Mouse (Mus musculus): ENCODE results near the gene Papolg. TPM values are rescaled to one million over a fixed set of nuclear protein-coding genes. Genes with fewer than 3 reads are reported as not detected.
"Not testable (repeated sequence)": the region's sequence is repeated elsewhere in the genome, so short reads cannot be mapped to it uniquely, and the experiment has no call there.

Gene Papolg
- polyA plus RNA-seq (2015; fragmentation: Nextera tagmentation; extraction: Ambion mirVana): 4.0 and 4.4 TPM in 2 replicates

DNA sequence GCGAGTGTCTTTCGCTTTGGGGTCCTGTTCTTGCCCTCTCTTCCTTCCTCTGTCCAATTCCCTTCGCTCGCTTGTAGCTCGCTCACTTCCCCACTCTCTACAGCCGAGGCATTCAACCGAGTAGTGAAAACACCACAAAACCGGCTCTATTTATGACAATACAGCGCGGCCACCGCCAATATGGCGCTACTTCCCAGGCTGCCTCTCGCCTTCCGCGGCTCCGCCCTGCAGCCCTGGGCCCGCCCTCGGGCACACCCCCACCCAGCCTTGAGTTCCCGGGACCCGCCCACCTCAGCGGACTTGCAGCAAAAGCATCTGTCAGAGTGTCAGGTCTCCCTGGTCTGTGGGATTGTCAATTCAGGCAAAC is at the start of gene Papolg:
Gene Papolg (minus strand): TSS at position 194 of the 367 bp plus-strand sequence.
- H3K4me2 ChIP-seq (ENCODE audit: low read depth, low read length): peak within 1 kb of the TSS; percentile 91
- peak within 1 kb of the TSS; percentile 82 for H3K9ac ChIP-seq (ENCODE audit: low read depth, low read length)
- peak within 1 kb of the TSS; percentile 61 for H3K27ac ChIP-seq (ENCODE audit: low read length)
- H3K27me3 ChIP-seq (ENCODE audit: control insufficient read depth, insufficient read depth, low read depth, low read length): no peaks in the 10 kb centered on the region; the same call in 1 of the 2 replicates
- peaks cover 7% of the 10 kb centered on the region for H3K4me1 ChIP-seq (ENCODE audit: control insufficient read depth, low read depth, low read length)
- peak within 1 kb of the TSS; percentile 91 for H3K4me3 ChIP-seq (ENCODE audit: low read depth, low read length)
- peak; percentile 99 for ATAC-seq (ENCODE audit: low read depth)
- H3K36me3 ChIP-seq (ENCODE audit: control insufficient read depth, insufficient read depth): no peaks in the 10 kb centered on the region
- under 1% methylated on average over 21 of the region's 21 CpGs for WGBS (ENCODE audit: insufficient replicate concordance)
- no peaks in the 10 kb centered on the region for H3K9me3 ChIP-seq (replicated peaks; ENCODE audit: control insufficient read depth, low read length)

DNA sequence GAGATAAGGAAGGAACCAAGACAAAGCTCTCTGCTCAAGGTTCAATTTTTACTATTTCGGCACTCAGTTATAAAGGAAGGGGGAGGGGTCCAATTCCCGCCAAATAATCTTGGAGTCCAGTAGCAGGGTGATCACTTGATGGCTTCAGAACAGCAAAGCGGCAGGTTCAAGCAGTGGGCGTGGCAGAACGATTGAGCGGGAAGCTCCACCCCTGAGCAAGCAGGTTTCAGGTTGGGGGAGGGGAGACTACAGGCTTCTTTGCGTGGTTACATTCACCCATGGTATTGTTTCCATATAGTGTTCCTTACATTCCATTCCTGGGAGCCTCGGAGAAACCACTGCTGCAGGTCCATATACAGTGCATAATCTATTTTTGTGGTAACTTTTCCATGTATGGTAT is 33.1 kb upstream of the Papolg start:
- not testable (repeated sequence) for H3K4me1 ChIP-seq (ENCODE audit: control insufficient read depth, low read depth, low read length); H3K9me3 ChIP-seq (replicated peaks; ENCODE audit: control insufficient read depth, low read length); H3K36me3 ChIP-seq (ENCODE audit: control insufficient read depth, insufficient read depth); H3K4me3 ChIP-seq (ENCODE audit: low read depth, low read length); H3K27ac ChIP-seq (ENCODE audit: low read length); H3K27me3 ChIP-seq (ENCODE audit: control insufficient read depth, insufficient read depth, low read depth, low read length); ATAC-seq (ENCODE audit: low read depth); H3K9ac ChIP-seq (ENCODE audit: low read depth, low read length)
- peak overlapping the region; percentile 20; the same call in 1 of the 2 replicates for H3K4me2 ChIP-seq (ENCODE audit: low read depth, low read length)
- 18% methylated on average over 8 of the region's 8 CpGs for WGBS (ENCODE audit: insufficient replicate concordance)

DNA sequence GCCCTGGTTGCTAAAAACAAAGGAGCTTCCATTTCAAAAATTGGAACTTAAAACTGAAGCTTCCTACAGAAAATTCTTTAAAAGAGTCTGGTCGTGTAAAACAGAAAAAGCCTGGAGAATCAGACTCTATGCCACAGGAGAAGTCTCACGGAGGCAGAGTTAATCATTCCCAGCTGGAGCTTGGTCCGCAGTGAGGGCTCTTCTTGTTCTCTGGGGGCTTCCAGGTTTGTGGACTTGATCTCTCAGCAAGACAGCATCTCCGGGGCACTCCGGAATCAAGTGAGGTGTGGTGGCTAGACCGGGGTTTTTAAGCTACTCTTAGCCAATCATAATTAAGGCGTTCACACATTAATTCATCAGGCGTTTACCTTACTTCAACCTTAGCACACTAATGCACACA is 32.6 kb upstream of the Papolg start:
- WGBS (ENCODE audit: insufficient replicate concordance): 30% methylated on average over 8 of the region's 8 CpGs
- no peak overlapping the region for H3K4me3 ChIP-seq (ENCODE audit: low read depth, low read length)
- no peak for ATAC-seq (ENCODE audit: low read depth)

DNA sequence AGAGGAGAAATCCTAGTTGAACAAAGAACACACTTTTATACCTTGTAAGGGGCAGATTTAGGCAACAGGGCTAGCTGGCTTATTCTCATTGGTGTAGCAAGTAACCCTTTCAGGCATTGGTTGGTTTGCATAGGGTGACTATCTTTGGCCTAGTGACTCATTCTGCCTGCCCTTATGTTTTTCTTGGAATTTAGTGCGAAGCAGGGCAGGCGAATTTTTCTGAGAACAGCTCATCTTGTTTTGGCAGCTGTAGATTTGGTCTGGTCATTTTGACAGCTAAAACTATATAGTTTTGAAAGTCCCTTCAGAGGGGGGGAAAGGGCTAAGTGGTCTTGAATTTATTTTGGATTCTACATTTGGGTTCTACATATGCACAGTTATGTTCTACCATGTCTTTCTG is 18.8 kb upstream of the Papolg start:
- WGBS (ENCODE audit: insufficient replicate concordance): 37% methylated on average over 2 of the region's 2 CpGs
- ATAC-seq (ENCODE audit: low read depth): not testable (repeated sequence)

More for the DNA sequence above, 32.6 kb upstream of the Papolg start:
- Histone ChIP-seq H3K27ac (ENCODE audit: low read length) (no peak overlapping the region), H3K36me3 (ENCODE audit: control insufficient read depth, insufficient read depth) (no peaks in the 10 kb centered on the region), H3K4me2 (ENCODE audit: low read depth, low read length) (no peak overlapping the region), H3K9me3 (replicated peaks; ENCODE audit: control insufficient read depth, low read length) (no peaks in the 10 kb centered on the region), H3K27me3 (ENCODE audit: control insufficient read depth, insufficient read depth, low read depth, low read length) (no peaks in the 10 kb centered on the region), H3K4me1 (ENCODE audit: control insufficient read depth, low read depth, low read length) (no peaks in the 10 kb centered on the region), H3K9ac (ENCODE audit: low read depth, low read length) (no peak overlapping the region)

DNA sequence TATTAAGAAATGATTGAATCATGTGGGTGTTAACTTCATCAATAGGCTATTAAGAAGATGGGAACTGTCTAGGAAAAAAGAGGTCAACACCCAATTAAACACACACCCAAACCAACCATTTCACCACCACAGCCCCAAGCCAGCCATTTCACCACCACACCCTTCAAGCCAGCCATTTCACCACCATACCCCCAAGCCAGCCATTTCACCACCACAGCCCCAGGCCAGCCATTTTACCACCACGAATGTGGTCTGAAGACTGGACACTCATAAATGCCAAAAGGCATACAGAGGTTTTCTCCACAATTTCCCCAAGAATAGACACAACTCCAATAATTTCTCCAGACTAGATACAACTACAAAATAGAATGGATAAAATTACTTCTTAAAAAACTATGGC is 8.9 kb upstream of the Papolg start:
- no peak overlapping the region for H3K9ac ChIP-seq (ENCODE audit: low read depth, low read length)
- H3K4me2 ChIP-seq (ENCODE audit: low read depth, low read length): no peak overlapping the region
- H3K36me3 ChIP-seq (ENCODE audit: control insufficient read depth, insufficient read depth): no peaks in the 10 kb centered on the region
- H3K4me1 ChIP-seq (ENCODE audit: control insufficient read depth, low read depth, low read length): no peaks in the 10 kb centered on the region
- ATAC-seq (ENCODE audit: low read depth): no peak
- no peak overlapping the region for H3K27ac ChIP-seq (ENCODE audit: low read length)
- no peaks in the 10 kb centered on the region for H3K9me3 ChIP-seq (replicated peaks; ENCODE audit: control insufficient read depth, low read length)
- H3K4me3 ChIP-seq (ENCODE audit: low read depth, low read length): no peak overlapping the region
- no peaks in the 10 kb centered on the region for H3K27me3 ChIP-seq (ENCODE audit: control insufficient read depth, insufficient read depth, low read depth, low read length)
- 41% methylated on average over 1 of the region's 1 CpGs for WGBS (ENCODE audit: insufficient replicate concordance)

More for the DNA sequence above, 18.8 kb upstream of the Papolg start:
- not testable (repeated sequence) for H3K9ac ChIP-seq (ENCODE audit: low read depth, low read length); H3K9me3 ChIP-seq (replicated peaks; ENCODE audit: control insufficient read depth, low read length); H3K27me3 ChIP-seq (ENCODE audit: control insufficient read depth, insufficient read depth, low read depth, low read length); H3K36me3 ChIP-seq (ENCODE audit: control insufficient read depth, insufficient read depth); H3K27ac ChIP-seq (ENCODE audit: low read length); H3K4me1 ChIP-seq (ENCODE audit: control insufficient read depth, low read depth, low read length); H3K4me2 ChIP-seq (ENCODE audit: low read depth, low read length); H3K4me3 ChIP-seq (ENCODE audit: low read depth, low read length)

DNA sequence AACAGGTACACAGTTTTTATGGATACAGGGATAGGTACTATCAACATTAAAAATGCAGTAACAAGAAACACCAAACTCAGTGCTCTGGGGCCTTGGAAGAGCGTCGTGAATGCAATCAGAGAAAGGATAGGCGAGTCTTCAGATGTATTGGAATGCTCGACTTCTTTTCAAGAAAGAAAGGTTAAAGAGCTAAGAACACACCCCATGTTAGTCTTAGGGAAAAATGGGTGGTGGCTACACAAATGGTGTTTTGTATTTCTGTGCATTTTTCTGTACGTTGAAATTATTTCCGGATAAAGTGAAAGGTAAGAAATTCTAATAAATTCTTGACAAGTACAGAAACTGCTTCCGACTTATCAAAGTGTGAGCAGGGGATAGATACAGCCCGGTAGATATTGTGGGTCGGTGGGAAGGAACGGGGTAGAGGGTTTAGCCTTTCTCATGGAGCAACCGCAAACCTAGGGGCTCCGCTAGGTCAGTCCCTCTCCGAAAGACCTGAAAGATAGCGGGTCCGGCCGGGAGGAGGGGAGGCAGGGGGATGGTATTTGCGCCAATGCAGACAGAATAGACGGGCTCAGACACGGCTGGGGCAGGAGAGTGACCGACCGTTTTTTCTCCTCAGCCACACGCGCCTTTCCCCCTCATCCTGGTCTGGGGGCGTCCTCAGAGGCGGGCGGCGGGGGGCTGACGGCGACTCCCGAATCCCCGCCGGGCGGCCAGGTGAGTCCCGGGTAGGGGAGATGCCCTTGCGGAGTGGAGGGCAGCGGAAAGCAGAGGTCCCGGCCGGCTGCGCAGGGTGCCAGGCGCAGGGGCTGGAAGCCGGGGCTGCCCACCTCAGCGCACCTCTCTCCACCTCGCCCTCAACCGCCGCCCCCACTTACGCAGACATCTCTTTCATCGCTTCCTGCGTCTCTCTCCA is 653 bp downstream of the Papolg start:
- Histone ChIP-seq H3K27ac (ENCODE audit: low read length) (peak overlapping the region; percentile 61), H3K4me1 (ENCODE audit: control insufficient read depth, low read depth, low read length) (peaks cover 7% of the 10 kb centered on the region), H3K9me3 (replicated peaks; ENCODE audit: control insufficient read depth, low read length) (no peaks in the 10 kb centered on the region), H3K27me3 (ENCODE audit: control insufficient read depth, insufficient read depth, low read depth, low read length) (no peaks in the 10 kb centered on the region; the same call in 1 of the 2 replicates), H3K4me2 (ENCODE audit: low read depth, low read length) (peak overlapping the region; percentile 91), H3K36me3 (ENCODE audit: control insufficient read depth, insufficient read depth) (no peaks in the 10 kb centered on the region), H3K4me3 (ENCODE audit: low read depth, low read length) (peak overlapping the region; percentile 91), H3K9ac (ENCODE audit: low read depth, low read length) (peak overlapping the region; percentile 82)
- WGBS (ENCODE audit: insufficient replicate concordance): 1% methylated on average over 45 of the region's 48 CpGs
- ATAC-seq (ENCODE audit: low read depth): peak; percentile 79

DNA sequence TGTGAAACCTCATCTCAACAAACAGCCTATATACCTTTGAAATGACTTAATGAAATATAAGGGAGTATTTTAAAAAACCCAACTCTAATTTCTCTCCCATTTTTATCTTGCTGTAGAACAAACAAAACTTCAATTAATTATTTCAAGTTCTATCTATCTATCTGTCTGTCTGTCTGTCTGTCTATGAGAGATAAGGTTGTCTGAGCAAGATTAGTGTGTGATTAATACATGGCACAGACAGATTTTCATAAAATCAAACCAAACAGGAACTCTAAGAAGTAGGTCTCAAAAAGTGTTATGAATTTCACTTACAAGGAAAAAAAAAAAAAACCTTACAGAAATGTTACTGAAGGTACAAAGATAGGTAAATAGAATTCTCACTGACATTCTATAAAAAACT is 1.5 kb downstream of the Papolg start:
- Histone ChIP-seq H3K27ac (ENCODE audit: low read length) (no peak overlapping the region), H3K4me3 (ENCODE audit: low read depth, low read length) (no peak overlapping the region), H3K9ac (ENCODE audit: low read depth, low read length) (no peak overlapping the region), H3K4me1 (ENCODE audit: control insufficient read depth, low read depth, low read length) (peaks cover 7% of the 10 kb centered on the region), H3K9me3 (replicated peaks; ENCODE audit: control insufficient read depth, low read length) (no peaks in the 10 kb centered on the region), H3K36me3 (ENCODE audit: control insufficient read depth, insufficient read depth) (no peaks in the 10 kb centered on the region), H3K27me3 (ENCODE audit: control insufficient read depth, insufficient read depth, low read depth, low read length) (no peaks in the 10 kb centered on the region; the same call in 1 of the 2 replicates), H3K4me2 (ENCODE audit: low read depth, low read length) (no peak overlapping the region)
- no peak for ATAC-seq (ENCODE audit: low read depth)

DNA sequence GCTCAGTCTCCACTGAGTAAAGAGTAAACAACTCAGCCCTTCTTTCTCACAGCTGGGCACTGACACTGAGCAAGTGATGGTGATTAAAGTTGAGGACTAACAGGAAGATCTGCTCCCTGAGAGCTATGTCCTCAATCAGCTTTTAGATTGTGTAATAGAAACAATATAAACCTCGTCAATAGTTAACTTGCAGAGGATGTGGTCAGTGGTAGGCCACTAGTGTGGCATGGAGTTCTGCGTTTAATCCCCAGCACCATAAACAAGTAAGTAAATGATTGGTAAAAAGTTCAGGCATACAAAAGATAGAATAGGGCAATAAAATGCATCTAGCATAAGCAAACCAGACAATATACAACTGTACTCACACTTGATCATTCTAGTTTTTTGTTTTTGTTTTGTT is 30.7 kb downstream of the Papolg start:
- Histone ChIP-seq H3K36me3 (ENCODE audit: control insufficient read depth, insufficient read depth) (peaks cover 16% of the 10 kb centered on the region), H3K4me3 (ENCODE audit: low read depth, low read length) (no peak overlapping the region), H3K9ac (ENCODE audit: low read depth, low read length) (no peak overlapping the region), H3K4me1 (ENCODE audit: control insufficient read depth, low read depth, low read length) (no peaks in the 10 kb centered on the region), H3K27me3 (ENCODE audit: control insufficient read depth, insufficient read depth, low read depth, low read length) (no peaks in the 10 kb centered on the region), H3K9me3 (replicated peaks; ENCODE audit: control insufficient read depth, low read length) (no peaks in the 10 kb centered on the region), H3K4me2 (ENCODE audit: low read depth, low read length) (no peak overlapping the region), H3K27ac (ENCODE audit: low read length) (no peak overlapping the region)
- no peak for ATAC-seq (ENCODE audit: low read depth)
- WGBS (ENCODE audit: insufficient replicate concordance): 59% methylated on average over 2 of the region's 2 CpGs

DNA sequence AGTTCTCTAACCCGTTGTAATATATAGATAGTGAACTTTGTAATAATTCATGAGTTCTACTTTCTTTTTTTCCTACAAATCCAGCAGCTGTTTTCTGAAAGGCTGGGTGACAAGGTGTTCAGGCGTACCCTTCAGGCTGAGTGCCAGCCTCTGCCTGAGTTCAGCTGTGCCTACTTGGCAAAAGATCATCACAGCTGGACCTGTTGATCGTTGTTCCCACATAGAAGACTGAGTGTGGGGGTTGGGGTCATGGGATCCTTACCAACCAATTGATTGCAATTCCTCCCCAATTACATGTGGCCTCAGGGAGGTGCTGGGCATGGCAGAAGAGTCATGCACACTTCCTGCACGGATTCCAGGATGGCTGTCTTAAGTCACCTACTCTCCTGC is 38.3 kb downstream of the Papolg start:
- H3K9me3 ChIP-seq (replicated peaks; ENCODE audit: control insufficient read depth, low read length): no peaks in the 10 kb centered on the region
- H3K36me3 ChIP-seq (ENCODE audit: control insufficient read depth, insufficient read depth): peaks cover 10% of the 10 kb centered on the region
- H3K4me1 ChIP-seq (ENCODE audit: control insufficient read depth, low read depth, low read length): no peaks in the 10 kb centered on the region
- 69% methylated on average over 4 of the region's 4 CpGs for WGBS (ENCODE audit: insufficient replicate concordance)
- no peaks in the 10 kb centered on the region for H3K27me3 ChIP-seq (ENCODE audit: control insufficient read depth, insufficient read depth, low read depth, low read length)
- H3K9ac ChIP-seq (ENCODE audit: low read depth, low read length): no peak overlapping the region
- H3K4me2 ChIP-seq (ENCODE audit: low read depth, low read length): no peak overlapping the region
- no peak overlapping the region for H3K27ac ChIP-seq (ENCODE audit: low read length)
- ATAC-seq (ENCODE audit: low read depth): no peak
- no peak overlapping the region for H3K4me3 ChIP-seq (ENCODE audit: low read depth, low read length)
